Mouse (Mus musculus) liver, embryonic 16.5 days (tissue): Measurements from ENCODE around the gene Rgs3. TPM values are rescaled to one million over a fixed set of nuclear protein-coding genes. Genes with fewer than 3 reads are reported as not detected.

Experiments used
- ATAC-seq: fragments of 200-750 bp; cut with Nextera tagmentation; 2 replicates; pipeline ENCODE4 v1.8.0; 2017; ENCODE audit warnings: low read depth, mild to moderate bottlenecking, moderate number of reproducible peaks, moderate library complexity
- H3K27ac ChIP-seq: fragments of 300-500 bp; sonication (generic); 2 replicates; pipeline ENCODE4 v1.5.1; 2014; ENCODE audit warnings: mild to moderate bottlenecking, low read length
- H3K27me3 ChIP-seq: fragments of 300-500 bp; sonication (generic); 2 replicates; pipeline ENCODE4 v1.6.1; 2014; ENCODE audit warnings: low read depth, low read length, mixed read lengths; ENCODE audit not compliant: control insufficient read depth, insufficient read depth
- H3K36me3 ChIP-seq: fragments of 300-500 bp; sonication (generic); 2 replicates; pipeline ENCODE4 v1.6.1; 2014; ENCODE audit warnings: mild to moderate bottlenecking; ENCODE audit not compliant: control insufficient read depth, insufficient read depth
- H3K4me1 ChIP-seq: fragments of 300-500 bp; sonication (generic); 2 replicates; pipeline ENCODE4 v1.6.1; 2014; ENCODE audit warnings: low read depth, low read length, mixed read lengths; ENCODE audit not compliant: control insufficient read depth
- H3K4me2 ChIP-seq: fragments of 300-500 bp; sonication (generic); 2 replicates; pipeline ENCODE4 v1.6.1; 2014; ENCODE audit warnings: low read depth, low read length, mixed read lengths
- H3K4me3 ChIP-seq: fragments of 300-500 bp; sonication (generic); 2 replicates; pipeline ENCODE4 v1.5.1; 2014; ENCODE audit warnings: low read depth, mild to moderate bottlenecking, low read length
- H3K9ac ChIP-seq: fragments of 300-500 bp; sonication (generic); 2 replicates; pipeline ENCODE4 v1.6.1; 2014; ENCODE audit warnings: low read depth, low read length
- H3K9me3 ChIP-seq: fragments of 300-500 bp; sonication (generic); replicated peaks from 2 replicates; pipeline ENCODE4 v1.6.1; 2016; ENCODE audit warnings: low read length; ENCODE audit not compliant: control insufficient read depth
- WGBS: fragments of 180-500 bp; shearing (Covaris S2); extraction: QIAGEN DNeasy Blood & Tissue Kit; methylation state at CpG from one replicate; pipeline ENCODE4 v1.1.7; 2014; ENCODE audit not compliant: insufficient replicate concordance; 5-methylcytosine and 5-hydroxymethylcytosine counted together
- polyA plus RNA-seq: library from polyadenylated mRNA; unstranded; fragments of >200 nt; fragmentation: Nextera tagmentation; extraction: Ambion mirVana; gene quantifications from 2 replicates; pipeline ENCODE4 v1.2.1, GENCODE M21; 2015

Gene Rgs3
- polyA plus RNA-seq, 1 experiment from 2014 or later: 7.0 TPM

DNA sequence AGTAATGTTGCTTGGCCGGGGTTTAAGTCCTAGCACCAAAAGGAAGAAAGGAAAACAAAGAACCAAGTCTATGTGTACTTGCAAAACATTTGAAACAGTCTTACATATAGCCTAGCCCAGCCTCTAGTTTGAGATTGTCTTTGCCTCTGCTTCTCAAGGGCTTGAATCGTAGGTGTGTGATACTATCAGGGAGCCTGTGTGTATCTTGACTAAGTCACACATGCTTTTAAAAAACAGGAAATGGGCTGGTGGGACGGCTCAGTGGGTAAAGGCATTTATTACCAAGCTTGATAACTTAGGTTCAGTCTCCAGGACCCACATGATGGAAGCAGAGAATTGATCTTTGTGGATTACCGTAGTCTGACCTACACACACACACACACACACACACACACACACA, 2.4 kb downstream of the Rgs3 start:
- no peaks in the 10 kb centered on the region for H3K9me3 ChIP-seq
- WGBS: 42% methylated on average over 4 of the region's 4 CpGs

GRCm38 (mm10) chr4:62566530-62566929, 6.9 kb downstream of the Rgs3 start:
- Histone ChIP-seq H3K36me3 (no peaks in the 10 kb centered on the region), H3K27me3 (no peaks in the 10 kb centered on the region), H3K4me2 (no peak overlapping the region), H3K9ac (no peak overlapping the region), H3K4me1 (no peaks in the 10 kb centered on the region), H3K4me3 (no peak overlapping the region), H3K27ac (no peak overlapping the region), H3K9me3 (no peaks in the 10 kb centered on the region)
- 54% methylated on average over 4 of the region's 4 CpGs for WGBS
- no peak for ATAC-seq

More for the DNA sequence above, 2.4 kb downstream of the Rgs3 start:
- Histone ChIP-seq H3K27ac (no peak overlapping the region), H3K4me3 (no peak overlapping the region), H3K27me3 (no peaks in the 10 kb centered on the region), H3K4me2 (no peak overlapping the region), H3K36me3 (no peaks in the 10 kb centered on the region), H3K9ac (no peak overlapping the region), H3K4me1 (no peaks in the 10 kb centered on the region)
- no peak for ATAC-seq

DNA sequence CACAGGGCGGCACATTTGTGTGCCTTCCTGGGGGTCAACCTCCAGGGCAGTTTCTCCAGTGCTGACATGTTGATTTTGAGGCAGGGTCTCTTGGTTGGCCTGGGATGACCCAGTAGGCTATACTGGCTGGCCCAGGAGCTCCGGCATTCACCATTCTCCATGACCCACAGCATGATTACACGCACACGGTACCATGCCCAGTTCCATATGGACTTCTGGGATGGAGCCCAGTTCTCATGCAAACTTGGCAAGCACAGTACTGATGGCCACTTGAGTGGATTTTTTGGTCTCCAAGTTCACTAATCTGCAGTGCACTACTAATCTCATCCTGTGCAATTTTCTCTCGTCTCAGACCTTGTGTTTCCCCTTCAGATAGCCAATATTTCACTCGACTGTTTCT, 8.0 kb downstream of the Rgs3 start:
- H3K4me3 ChIP-seq: no peak overlapping the region
- no peaks in the 10 kb centered on the region for H3K9me3 ChIP-seq
- WGBS: 75% methylated on average over 6 of the region's 6 CpGs
- H3K4me2 ChIP-seq: no peak overlapping the region
- no peak overlapping the region for H3K27ac ChIP-seq
- no peaks in the 10 kb centered on the region for H3K36me3 ChIP-seq
- ATAC-seq: no peak
- no peaks in the 10 kb centered on the region for H3K27me3 ChIP-seq
- H3K4me1 ChIP-seq: no peaks in the 10 kb centered on the region
- no peak overlapping the region for H3K9ac ChIP-seq

DNA sequence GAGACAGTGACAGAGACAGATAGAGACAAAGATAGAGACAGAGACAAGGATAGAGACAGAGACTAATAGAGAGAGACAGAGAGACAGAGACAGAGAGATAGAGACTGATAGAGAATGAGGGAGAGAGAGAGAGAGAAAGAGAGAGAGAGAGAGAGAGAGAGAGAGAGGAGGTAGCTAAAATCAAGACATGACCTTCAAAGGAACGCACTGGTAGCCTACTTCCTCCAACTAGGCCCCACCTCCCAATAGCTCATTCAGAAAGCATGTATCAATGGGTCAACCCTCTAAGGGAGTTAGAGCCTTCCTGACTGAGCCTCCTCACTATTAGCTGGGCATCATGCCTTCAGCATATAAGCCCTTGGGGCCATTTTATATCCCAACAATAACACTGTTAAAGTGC, 8.7 kb downstream of the Rgs3 start:
- Histone ChIP-seq H3K9me3 (no peaks in the 10 kb centered on the region), H3K9ac (no peak overlapping the region), H3K27me3 (no peaks in the 10 kb centered on the region), H3K4me3 (no peak overlapping the region), H3K4me2 (no peak overlapping the region), H3K27ac (no peak overlapping the region), H3K4me1 (no peaks in the 10 kb centered on the region), H3K36me3 (no peaks in the 10 kb centered on the region)
- ATAC-seq: no peak
- 62% methylated on average over 1 of the region's 1 CpGs for WGBS

- H3K4me2 ChIP-seq: no peak overlapping the region
- H3K9ac ChIP-seq: no peak overlapping the region
- no peak overlapping the region for H3K27ac ChIP-seq
- 70% methylated on average over 5 of the region's 5 CpGs for WGBS
- no peaks in the 10 kb centered on the region for H3K36me3 ChIP-seq
- H3K4me1 ChIP-seq: no peaks in the 10 kb centered on the region
- H3K9me3 ChIP-seq: no peaks in the 10 kb centered on the region
- H3K27me3 ChIP-seq: no peaks in the 10 kb centered on the region
- H3K4me3 ChIP-seq: no peak overlapping the region
- no peak for ATAC-seq
Observed at GRCm38 (mm10) chr4:62569603-62570002, 10.0 kb downstream of the Rgs3 start.

DNA sequence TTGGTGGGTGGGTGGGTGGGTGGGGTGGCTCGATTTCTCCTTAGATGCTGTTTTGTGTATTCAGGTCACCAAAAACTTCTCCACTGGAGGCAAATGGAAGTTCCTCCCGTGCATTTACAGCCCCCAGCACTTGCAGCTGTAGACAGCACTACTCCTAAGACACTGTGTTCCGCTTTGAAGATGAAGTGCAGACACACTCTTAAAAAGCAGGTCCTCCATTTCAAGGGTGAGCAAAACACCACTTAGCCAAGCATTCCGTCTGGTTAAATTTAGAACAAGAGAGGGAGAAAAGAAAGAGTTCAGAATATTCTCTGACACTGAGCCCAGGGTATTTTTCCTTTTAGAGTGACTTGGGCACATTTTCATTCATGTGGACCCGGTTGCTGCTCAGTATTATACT, 10.4 kb downstream of the Rgs3 start:
- no peak overlapping the region for H3K4me2 ChIP-seq
- no peaks in the 10 kb centered on the region for H3K9me3 ChIP-seq
- ATAC-seq: no peak
- no peak overlapping the region for H3K4me3 ChIP-seq
- no peaks in the 10 kb centered on the region for H3K36me3 ChIP-seq
- no peak overlapping the region for H3K9ac ChIP-seq
- no peaks in the 10 kb centered on the region for H3K4me1 ChIP-seq
- WGBS: 55% methylated on average over 5 of the region's 5 CpGs
- H3K27me3 ChIP-seq: no peaks in the 10 kb centered on the region
- no peak overlapping the region for H3K27ac ChIP-seq

DNA sequence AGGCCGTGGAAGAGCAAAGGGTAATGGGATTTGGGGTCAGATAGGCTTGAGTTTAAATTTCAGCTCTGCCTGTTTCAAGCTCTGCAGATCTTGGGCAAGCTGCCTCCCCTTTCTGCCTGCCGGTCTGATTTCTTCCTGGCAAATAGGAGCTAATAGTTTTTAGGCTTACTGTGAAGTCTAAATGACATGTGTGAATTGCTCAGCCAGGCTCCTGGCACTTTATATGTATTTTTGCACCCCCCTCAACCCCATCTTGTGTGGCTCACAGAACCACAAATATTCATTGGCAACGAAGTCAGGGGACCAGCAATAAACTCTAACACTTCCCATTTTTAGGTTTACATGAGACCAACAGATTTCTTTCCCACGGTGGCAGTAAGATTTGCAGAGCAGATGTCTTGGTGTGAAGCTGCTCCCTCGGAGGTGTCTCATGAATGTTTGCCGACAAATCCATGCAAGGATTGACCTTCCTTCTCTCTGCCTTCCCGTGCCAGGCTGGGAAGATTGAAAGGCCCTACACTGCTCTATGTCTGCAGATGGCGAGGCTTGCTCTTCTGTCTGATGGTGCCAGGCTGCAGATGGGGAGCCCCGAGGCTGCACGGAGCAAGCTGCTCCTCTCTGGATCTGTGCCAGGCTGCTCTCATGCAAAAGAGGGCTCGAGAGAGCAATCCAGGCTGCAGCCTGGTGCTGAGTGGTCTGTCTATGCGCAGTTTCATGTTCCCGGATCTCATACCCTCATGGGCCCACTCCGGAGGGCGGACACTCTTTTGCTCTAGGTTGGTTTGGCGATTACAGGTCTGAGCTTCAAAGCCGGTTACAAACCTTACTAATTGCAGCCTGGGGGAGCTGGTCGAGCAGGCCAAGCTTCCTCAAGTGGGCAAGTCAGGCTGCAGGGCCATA, 23.0 kb downstream of the Rgs3 start:
- 22% methylated on average over 18 of the region's 18 CpGs for WGBS
- H3K9me3 ChIP-seq: no peaks in the 10 kb centered on the region
- no peaks in the 10 kb centered on the region for H3K36me3 ChIP-seq
- H3K27me3 ChIP-seq: peaks cover 16% of the 10 kb centered on the region
- no peaks in the 10 kb centered on the region for H3K4me1 ChIP-seq
- H3K4me2 ChIP-seq: peak overlapping the region; percentile 59
- peak overlapping the region; percentile 53 for H3K4me3 ChIP-seq
- ATAC-seq: no peak
- no peak overlapping the region for H3K9ac ChIP-seq
- no peak overlapping the region for H3K27ac ChIP-seq

DNA sequence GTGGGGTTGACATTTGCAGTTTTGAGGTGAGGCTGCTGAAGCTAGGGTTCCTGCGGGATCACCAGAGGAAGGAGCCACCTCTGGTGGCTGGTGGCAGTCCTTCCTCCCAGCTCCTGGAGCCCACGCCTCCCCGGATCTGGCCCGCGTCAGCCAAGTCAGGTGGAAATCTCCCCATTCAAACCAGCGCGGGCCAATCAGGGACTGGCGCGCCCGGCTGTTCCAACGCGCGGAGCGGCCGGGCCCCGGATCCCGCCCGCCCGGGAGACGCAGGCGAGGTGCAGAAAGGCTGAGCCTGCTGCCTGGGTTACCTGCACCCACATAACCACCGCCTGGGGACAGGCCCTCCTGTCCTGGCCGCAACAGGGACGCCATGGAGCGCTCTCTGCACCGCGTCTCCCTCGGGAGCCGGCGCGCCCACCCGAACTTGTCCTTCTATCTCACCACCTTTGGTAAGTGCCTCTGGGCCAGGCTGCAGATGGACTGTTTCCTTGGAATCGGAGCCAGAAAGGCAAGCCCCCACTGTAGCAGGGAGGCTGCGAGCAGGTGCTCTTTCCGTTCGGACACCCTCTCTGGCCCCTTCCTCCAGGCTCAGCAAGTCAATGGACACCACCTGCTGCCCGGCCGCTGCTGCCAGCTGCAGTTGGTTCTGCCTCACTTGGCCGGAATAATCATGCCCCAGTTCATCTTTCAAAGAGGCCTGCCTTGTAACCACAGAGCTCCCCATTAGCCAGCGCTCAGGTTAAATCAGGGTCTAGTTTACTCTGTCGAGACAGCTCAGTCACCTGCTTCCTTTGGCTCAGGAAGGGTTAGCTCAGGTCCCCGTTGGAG, 23.8 kb downstream of the Rgs3 start:
- Histone ChIP-seq H3K4me3 (peak overlapping the region; percentile 53), H3K27ac (no peak overlapping the region), H3K9ac (peak overlapping the region; percentile 39; the same call in 1 of the 2 replicates), H3K36me3 (no peaks in the 10 kb centered on the region), H3K4me2 (peak overlapping the region; percentile 59), H3K4me1 (no peaks in the 10 kb centered on the region), H3K9me3 (no peaks in the 10 kb centered on the region), H3K27me3 (peaks cover 16% of the 10 kb centered on the region)
- peak; percentile 72 for ATAC-seq
- WGBS: 5% methylated on average over 41 of the region's 42 CpGs

GRCm38 (mm10) chr4:62587067-62587466, 27.4 kb downstream of the Rgs3 start:
- no peaks in the 10 kb centered on the region for H3K4me1 ChIP-seq
- H3K36me3 ChIP-seq: no peaks in the 10 kb centered on the region
- ATAC-seq: no peak
- H3K27me3 ChIP-seq: peaks cover 16% of the 10 kb centered on the region
- no peaks in the 10 kb centered on the region for H3K9me3 ChIP-seq
- no peak overlapping the region for H3K27ac ChIP-seq
- 56% methylated on average over 8 of the region's 8 CpGs for WGBS
- no peak overlapping the region for H3K9ac ChIP-seq
- no peak overlapping the region for H3K4me3 ChIP-seq
- H3K4me2 ChIP-seq: no peak overlapping the region
